Mouse (Mus musculus): ENCODE measurements around the gene Fam199x.

- TF ChIP-seq POLR2A (IDR thresholded peaks at IDR 0.05; ENCODE audit: insufficient read depth, low read length) (no peak), EP300 (IDR thresholded peaks at IDR 0.05; ENCODE audit: insufficient read depth, low read depth, low read length) (no peak)
Measured at GRCm38 (mm10) chrX:137030916-137031315, 18.5 kb upstream of the Fam199x start.

Data from ES-Bruce4 (cell line).